Comparison of ENCODE assay signal across 12 mouse cellular contexts in the genomic region with DNA sequence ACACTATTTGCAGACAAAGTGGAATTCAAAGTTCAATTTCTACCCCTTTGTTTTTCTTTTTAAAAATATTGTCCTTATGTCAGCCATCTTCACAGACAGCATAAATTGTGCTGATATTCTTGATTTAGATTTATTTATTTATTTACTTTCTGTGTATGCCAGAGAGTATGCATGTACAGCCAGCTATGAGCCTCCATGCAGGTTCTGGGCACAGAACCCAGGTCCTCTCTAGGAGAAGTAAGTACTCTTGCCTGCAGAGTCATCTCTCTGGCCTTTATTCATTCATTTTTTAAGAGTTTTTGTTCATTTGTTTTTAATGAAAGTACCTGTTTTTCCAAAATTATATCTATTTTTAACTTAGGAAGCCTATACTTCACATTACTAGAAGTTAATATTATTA.
DNase-seq lines count a peak whose midpoint lies in the region; ATAC-seq and TF ChIP-seq lines count a peak whose summit lies in the region.
"Had no signal": no experiment of that assay in that cellular context is flagged by ENCODE, and none has a peak within 500 bp of the region (broad histone marks: within the 10 kb centered on the region; RNA-seq: fewer than 3 reads in every experiment).

No protein-coding gene starts in this region.

- H3K27ac ChIP-seq in cerebellum, adult 2 months (ENCODE audit: insufficient read depth, low read length), result no peak overlapping the region
- no peak overlapping the region for H3K27ac ChIP-seq in limb, embryonic 12.5 days
- H3K27ac ChIP-seq in limb, embryonic 10.5 days, result no peak overlapping the region
- H3K27ac ChIP-seq in hindbrain, embryonic 13.5 days, result no peak overlapping the region
- H3K27ac ChIP-seq in neural tube, embryonic 13.5 days (replicated peaks), result no peak overlapping the region

- peak in 1 of 2 experiments; percentile 36 for DNase-seq in cerebellum, adult 2 months
- DNase-seq in cerebellum, adult 8-10 months, result no peak
- no peak for DNase-seq in limb, embryonic 10.5 days (ENCODE audit: low spot score)
- no peak for DNase-seq in gastrocnemius, postnatal 10 days
- DNase-seq in T-cell, adult 2 months (ENCODE audit: low spot score), result no peak
- DNase-seq: adrenal gland, postnatal 10 days; left cerebral cortex, postnatal 4 days; lung, postnatal 4 days had no signal

- H3K9me3 ChIP-seq in limb, embryonic 12.5 days, result no peaks in the 10 kb centered on the region
- H3K9me3 ChIP-seq in limb, embryonic 10.5 days (replicated peaks), result no peaks in the 10 kb centered on the region
- no peaks in the 10 kb centered on the region for H3K9me3 ChIP-seq in hindbrain, embryonic 13.5 days
- H3K9me3 ChIP-seq in neural tube, embryonic 13.5 days, result no peaks in the 10 kb centered on the region

- TF ChIP-seq POLR2A in cerebellum, adult 2 months (IDR thresholded peaks at IDR 0.05; ENCODE audit: borderline replicate concordance, insufficient read depth, low read length), result no peak

- peak overlapping the region; percentile 43 for H3K4me3 ChIP-seq in cerebellum, adult 2 months (replicated peaks; ENCODE audit: insufficient read depth, low read depth, low read length)
- no peak overlapping the region for H3K4me3 ChIP-seq in limb, embryonic 12.5 days (replicated peaks)
- no peak overlapping the region for H3K4me3 ChIP-seq in limb, embryonic 10.5 days
- peak overlapping the region; percentile 52 for H3K4me3 ChIP-seq in hindbrain, embryonic 13.5 days
- H3K4me3 ChIP-seq in neural tube, embryonic 13.5 days, result peak overlapping the region; percentile 58

- no peaks in the 10 kb centered on the region for H3K27me3 ChIP-seq in cerebellum, adult 2 months (ENCODE audit: control insufficient read depth, insufficient read depth, low read length)
- no peaks in the 10 kb centered on the region for H3K27me3 ChIP-seq in limb, embryonic 12.5 days
- H3K27me3 ChIP-seq in limb, embryonic 10.5 days (ENCODE audit: low read depth, poor library complexity, severe bottlenecking), result no peaks in the 10 kb centered on the region
- H3K27me3 ChIP-seq in hindbrain, embryonic 13.5 days, result no peaks in the 10 kb centered on the region
- no peaks in the 10 kb centered on the region for H3K27me3 ChIP-seq in neural tube, embryonic 13.5 days

- ATAC-seq in limb, embryonic 12.5 days (ENCODE audit: insufficient number of reproducible peaks, insufficient read depth, low FRiP score, low TSS enrichment, low read depth), result no peak
- ATAC-seq in hindbrain, embryonic 13.5 days (ENCODE audit: low FRiP score), result no peak
- no peak for ATAC-seq in neural tube, embryonic 13.5 days (ENCODE audit: low read depth)
- ATAC-seq: inflammation-experienced regulatory T-cells, adult 6 months had no signal

- no peak for TF ChIP-seq CTCF in cerebellum, adult 2 months (IDR thresholded peaks at IDR 0.05; ENCODE audit: borderline replicate concordance, insufficient read depth, low read depth, low read length)

- peaks cover 18% of the 10 kb centered on the region for H3K4me1 ChIP-seq in cerebellum, adult 2 months (ENCODE audit: control insufficient read depth, insufficient read depth, low read length)
- peaks cover 31% of the 10 kb centered on the region for H3K4me1 ChIP-seq in limb, embryonic 12.5 days (replicated peaks)
- peaks cover 32% of the 10 kb centered on the region for H3K4me1 ChIP-seq in limb, embryonic 10.5 days
- H3K4me1 ChIP-seq in hindbrain, embryonic 13.5 days (replicated peaks), result peaks cover 48% of the 10 kb centered on the region
- peaks cover 66% of the 10 kb centered on the region for H3K4me1 ChIP-seq in neural tube, embryonic 13.5 days (replicated peaks)

- no peak overlapping the region for H3K9ac ChIP-seq in limb, embryonic 12.5 days (replicated peaks)
- no peak overlapping the region for H3K9ac ChIP-seq in hindbrain, embryonic 13.5 days
- H3K9ac ChIP-seq in neural tube, embryonic 13.5 days, result peak overlapping the region; percentile 70

- H3K4me2 ChIP-seq in limb, embryonic 12.5 days, result peak overlapping the region; percentile 54
- peak overlapping the region; percentile 89 for H3K4me2 ChIP-seq in hindbrain, embryonic 13.5 days
- peak overlapping the region; percentile 89 for H3K4me2 ChIP-seq in neural tube, embryonic 13.5 days

- H3K36me3 ChIP-seq in limb, embryonic 12.5 days, result peaks cover 14% of the 10 kb centered on the region
- H3K36me3 ChIP-seq in limb, embryonic 10.5 days, result peaks cover 14% of the 10 kb centered on the region; the same call in 1 of the 2 replicates
- peaks cover 4% of the 10 kb centered on the region; the same call in 1 of the 2 replicates for H3K36me3 ChIP-seq in hindbrain, embryonic 13.5 days
- H3K36me3 ChIP-seq in neural tube, embryonic 13.5 days, result no peaks in the 10 kb centered on the region

Comparison
In these comparisons a context has a peak if more than half of its experiments do, and no peak if none do; other contexts are left out.
1. H3K4me3 ChIP-seq: peak in cerebellum, adult 2 months (single experiment), hindbrain, embryonic 13.5 days (single experiment) and neural tube, embryonic 13.5 days (single experiment); none in limb, embryonic 12.5 days (single experiment) and limb, embryonic 10.5 days (single experiment).
2. Peak in every context shown above with its lines, with median percentiles within 50 percentile points of each other: H3K4me2 ChIP-seq.